Mouse (Mus musculus): Measurements from ENCODE around the gene Dap. TPM values are rescaled to one million over a fixed set of nuclear protein-coding genes. Genes with fewer than 3 reads are reported as not detected.

The Dap gene
- total RNA-seq, 2 experiments from 2014 or later: 7.5 to 8.5 TPM

- DNase-seq (ENCODE audit: low spot score in 2 of 2): no peak
Measured at GRCm38 (mm10) chr15:31237368-31237767, 13.3 kb downstream of the Dap start.

- no peak for DNase-seq (ENCODE audit: low spot score in 2 of 2)
Measured at GRCm38 (mm10) chr15:31237898-31238297, 13.8 kb downstream of the Dap start.

- no peak for DNase-seq (ENCODE audit: low spot score in 2 of 2)
Measured at GRCm38 (mm10) chr15:31238611-31239010, 14.5 kb downstream of the Dap start.

GRCm38 (mm10) chr15:31239713-31240112, 15.6 kb downstream of the Dap start:
- no peak for DNase-seq (ENCODE audit: low spot score in 2 of 2)

GRCm38 (mm10) chr15:31240181-31240580, 16.1 kb downstream of the Dap start:
- DNase-seq (ENCODE audit: low spot score in 2 of 2): no peak

GRCm38 (mm10) chr15:31243260-31243659, 19.1 kb downstream of the Dap start:
- DNase-seq (ENCODE audit: low spot score in 2 of 2): no peak

- no peak for DNase-seq (ENCODE audit: low spot score in 2 of 2)
Measured at GRCm38 (mm10) chr15:31244696-31245445, 20.8 kb downstream of the Dap start.

GRCm38 (mm10) chr15:31245934-31246333, 21.8 kb downstream of the Dap start:
- no peak for DNase-seq (ENCODE audit: low spot score in 2 of 2)

GRCm38 (mm10) chr15:31247035-31247434, 22.9 kb downstream of the Dap start:
- DNase-seq (ENCODE audit: low spot score in 2 of 2): peak; percentile 31 to 60

GRCm38 (mm10) chr15:31248882-31249281, 24.8 kb downstream of the Dap start:
- no peak for DNase-seq (ENCODE audit: low spot score in 2 of 2)

GRCm38 (mm10) chr15:31250027-31250426, 25.9 kb downstream of the Dap start:
- DNase-seq (ENCODE audit: low spot score in 2 of 2): no peak

- DNase-seq (ENCODE audit: low spot score in 2 of 2): no peak
Measured at GRCm38 (mm10) chr15:31250676-31251075, 26.6 kb downstream of the Dap start.

- DNase-seq (ENCODE audit: low spot score in 2 of 2): no peak
Measured at GRCm38 (mm10) chr15:31251189-31251588, 27.1 kb downstream of the Dap start.

- no peak for DNase-seq (ENCODE audit: low spot score in 2 of 2)
Measured at GRCm38 (mm10) chr15:31252590-31253311, 28.6 kb downstream of the Dap start.

GRCm38 (mm10) chr15:31253380-31253779, 29.3 kb downstream of the Dap start:
- no peak for DNase-seq (ENCODE audit: low spot score in 2 of 2)

GRCm38 (mm10) chr15:31253963-31254362, 29.8 kb downstream of the Dap start:
- peak in 1 of 2 experiments; percentile 19 for DNase-seq (ENCODE audit: low spot score in 2 of 2)

- no peak for DNase-seq (ENCODE audit: low spot score in 2 of 2)
Measured at GRCm38 (mm10) chr15:31254939-31255535, 30.9 kb downstream of the Dap start.

GRCm38 (mm10) chr15:31255762-31256161, 31.6 kb downstream of the Dap start:
- peak in 1 of 2 experiments; percentile 53 for DNase-seq (ENCODE audit: low spot score in 2 of 2)

- no peak for DNase-seq (ENCODE audit: low spot score in 2 of 2)
Measured at GRCm38 (mm10) chr15:31257329-31257728, 33.2 kb downstream of the Dap start.

GRCm38 (mm10) chr15:31258029-31258692, 34.0 kb downstream of the Dap start:
- DNase-seq (ENCODE audit: low spot score in 2 of 2): no peak

GRCm38 (mm10) chr15:31258693-31259439, 34.8 kb downstream of the Dap start:
- DNase-seq (ENCODE audit: low spot score in 2 of 2): no peak

Data from layer of hippocampus, adult 18-20 months (tissue).